13 mouse cellular contexts compared by ENCODE assay signal in the genomic region with DNA sequence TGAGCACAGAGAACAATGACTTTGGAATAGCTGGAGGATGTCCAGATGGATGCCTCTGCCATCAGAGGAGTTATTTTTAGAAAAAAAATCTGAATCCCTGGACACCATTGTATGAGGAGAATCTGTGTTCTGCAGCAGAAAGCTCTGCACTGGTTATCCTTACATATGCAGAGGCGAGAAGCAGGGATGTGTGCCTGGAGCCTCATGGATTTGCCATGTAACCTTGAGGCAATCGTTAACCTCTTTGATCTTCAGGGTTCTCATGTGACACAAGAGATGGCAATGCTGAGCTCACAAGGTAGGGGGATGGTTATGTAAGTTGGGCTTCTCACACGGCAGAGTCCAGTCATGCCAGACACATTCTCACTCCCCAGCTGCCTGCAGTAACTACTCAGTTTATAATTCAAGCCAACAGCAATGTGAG. TPM values are rescaled to one million over a fixed set of nuclear protein-coding genes. Genes with fewer than 3 reads are reported as not detected.
DNase-seq lines count a peak whose midpoint lies in the region; ATAC-seq and TF ChIP-seq lines count a peak whose summit lies in the region.
"Had no signal": no experiment of that assay in that cellular context is flagged by ENCODE, and none has a peak within 500 bp of the region (broad histone marks: within the 10 kb centered on the region; RNA-seq: fewer than 3 reads in every experiment).

No protein-coding gene starts in this region.

- 55% methylated on average over 3 of the region's 3 CpGs for WGBS in lung, postnatal 0 days

- no peak for TF ChIP-seq EP300 in lung, postnatal 0 days (IDR thresholded peaks at IDR 0.05)

- H3K4me3 ChIP-seq in lung, postnatal 0 days (ENCODE audit: low read depth, low read length) = no peak overlapping the region
- H3K4me3 ChIP-seq: lung, embryonic 15.5 days; stomach, embryonic 15.5 days had no signal

- H3K4me2 ChIP-seq in lung, postnatal 0 days (replicated peaks; ENCODE audit: low read depth, low read length) = no peak overlapping the region
- H3K4me2 ChIP-seq: lung, embryonic 15.5 days; stomach, embryonic 15.5 days had no signal

- no peaks in the 10 kb centered on the region for H3K9me3 ChIP-seq in lung, postnatal 0 days (ENCODE audit: low read length)
- H3K9me3 ChIP-seq: lung, embryonic 15.5 days; stomach, embryonic 15.5 days had no signal

- no peaks in the 10 kb centered on the region for H3K27me3 ChIP-seq in lung, postnatal 0 days (replicated peaks; ENCODE audit: insufficient read depth, low read length)
- H3K27me3 ChIP-seq: lung, embryonic 15.5 days; stomach, embryonic 15.5 days had no signal

- no peak overlapping the region for H3K27ac ChIP-seq in lung, postnatal 0 days (ENCODE audit: low read length)
- H3K27ac ChIP-seq: lung, embryonic 15.5 days; stomach, embryonic 15.5 days had no signal

- no peak for TF ChIP-seq CTCF in lung, postnatal 0 days (IDR thresholded peaks at IDR 0.05)

- H3K9ac ChIP-seq in lung, postnatal 0 days (replicated peaks; ENCODE audit: low read depth) = no peak overlapping the region
- H3K9ac ChIP-seq: lung, embryonic 15.5 days; stomach, embryonic 15.5 days had no signal

- DNase-seq in frontal cortex, postnatal 10 days (ENCODE audit: low spot score in 2 of 2) = no peak
- DNase-seq in retina, postnatal 1 day = peak; percentile 20
- DNase-seq in retina, embryonic 14.5 days (ENCODE audit: low spot score) = no peak
- DNase-seq in layer of hippocampus, adult 9-11 months = peak; percentile 43
- DNase-seq in lung, postnatal 0 days (ENCODE audit: low spot score) = no peak
- DNase-seq in B cell, adult 2 months = no peak
- DNase-seq: gastrocnemius, postnatal 36 days; heart, postnatal 4 days; kidney, adult 9 months had no signal

- no peaks in the 10 kb centered on the region for H3K36me3 ChIP-seq in lung, postnatal 0 days (ENCODE audit: insufficient read depth, low read length)
- H3K36me3 ChIP-seq: lung, embryonic 15.5 days; stomach, embryonic 15.5 days had no signal

- peak; percentile 60 for ATAC-seq in frontal cortex, adult (ENCODE audit: low TSS enrichment)
- ATAC-seq in lung, postnatal 0 days = no peak
- ATAC-seq: activated CD4-positive, CD25-positive, alpha-beta regulatory T cell, adult 4 months had no signal

- H3K4me1 ChIP-seq in lung, postnatal 0 days (ENCODE audit: insufficient read depth, low read depth, low read length) = no peaks in the 10 kb centered on the region
- H3K4me1 ChIP-seq: lung, embryonic 15.5 days; stomach, embryonic 15.5 days had no signal

RNA-seq across cellular contexts. Expression of gene Slc7a14, which starts 14.1 kb away (rescaled TPM):
- polyA plus RNA-seq in lung, postnatal 0 days (2015; fragmentation: Nextera tagmentation; extraction: Ambion mirVana) = 0.05 and 0.07 TPM in 2 replicates

Comparison
In these comparisons a context has a peak if more than half of its experiments do, and no peak if none do; other contexts are left out.
1. DNase-seq: peak in retina, postnatal 1 day (single experiment) and layer of hippocampus, adult 9-11 months (single experiment); none in frontal cortex, postnatal 10 days (0 of 2), retina, embryonic 14.5 days (single experiment), lung, postnatal 0 days (single experiment) and B cell, adult 2 months (0 of 2).